Mouse (Mus musculus) stomach, postnatal 0 days (tissue): ENCODE data around the gene Akain1.

Experiments used
- CTCF ChIP-seq: IDR thresholded peaks from 2 replicates; pipeline ENCODE4 v1.5.1; 2016; ENCODE audit warnings: antibody characterized with exemption, low read depth, mild to moderate bottlenecking, moderate library complexity
- EP300 ChIP-seq: optimal IDR thresholded peaks from 2 replicates; pipeline ENCODE3; 2016; ENCODE audit warnings: antibody characterized with exemption

DNA sequence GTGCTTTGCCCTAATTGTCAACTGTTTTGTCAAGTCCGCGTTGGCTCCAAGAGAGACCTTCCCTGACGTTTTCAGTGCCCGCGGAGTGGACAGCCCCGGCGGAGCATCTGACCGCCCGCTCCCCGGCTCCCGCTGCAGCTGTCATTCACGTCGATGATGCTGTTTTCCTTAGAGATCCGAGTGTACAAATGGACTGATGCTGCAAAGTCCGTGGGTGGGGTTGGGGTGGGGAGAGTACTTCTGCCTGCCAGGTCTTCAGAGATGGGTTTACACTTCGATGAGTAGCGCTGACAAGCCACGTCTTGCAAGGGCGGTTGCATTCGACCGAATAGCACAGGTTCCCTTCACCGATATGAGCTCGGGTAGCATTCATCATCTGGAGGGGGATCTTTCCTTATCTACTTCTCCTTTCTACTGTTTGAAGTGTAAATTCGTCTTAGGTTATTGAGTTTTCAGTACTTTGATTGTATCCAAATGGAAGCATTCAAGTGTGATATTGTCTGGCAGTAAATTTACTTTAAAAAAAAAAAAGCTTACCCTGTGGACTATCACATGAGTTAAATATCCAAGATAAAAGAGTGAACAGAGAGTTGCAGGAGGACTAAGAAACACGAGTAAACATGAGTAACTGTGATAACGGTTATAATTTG lies 21.3 kb upstream of the Akain1 start:
- no peak for TF ChIP-seq CTCF
- TF ChIP-seq EP300 = no peak
